Mouse (Mus musculus): ENCODE results near the gene Kpna1.

- TF ChIP-seq CTCF (IDR thresholded peaks at IDR 0.05) = no peak
- TF ChIP-seq EP300 (IDR thresholded peaks at IDR 0.05; ENCODE audit: insufficient read depth, low read depth, low read length) = no peak
- no peak for TF ChIP-seq POLR2A (IDR thresholded peaks at IDR 0.05; ENCODE audit: insufficient read depth, low read depth, low read length)
Measured at GRCm38 (mm10) chr16:36043964-36044363, 65.4 kb downstream of the Kpna1 start.
